Mouse (Mus musculus) spleen, adult 12 weeks (tissue): Measurements from ENCODE around the gene Rhcg.

Source experiments
- DNase-seq: peaks from one replicate; pipeline ENCODE4 v3.0.0; 2022; ENCODE audit warnings: low spot score

The Rhcg gene

DNA sequence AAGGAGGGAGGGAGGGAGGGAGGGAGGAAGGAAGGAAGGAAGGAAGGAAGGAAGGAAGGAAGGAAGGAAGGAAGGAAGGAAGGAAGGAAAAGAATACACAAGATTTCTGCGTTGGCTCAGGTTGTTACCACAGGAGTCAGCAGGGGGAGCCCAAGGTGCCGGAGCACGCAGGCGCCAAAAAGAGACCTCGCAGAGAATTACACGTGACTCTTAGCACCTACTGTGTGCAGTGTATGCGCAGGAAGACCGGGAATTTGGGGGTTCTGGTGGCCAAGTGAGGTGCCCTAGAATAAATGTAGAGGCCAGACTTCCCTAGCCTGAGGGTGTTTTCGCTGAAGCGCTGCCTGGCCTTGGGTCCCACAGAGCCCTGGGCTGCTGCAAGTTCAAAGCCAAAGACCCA is 64.8 kb downstream of the Rhcg start:
- DNase-seq: no peak

DNA sequence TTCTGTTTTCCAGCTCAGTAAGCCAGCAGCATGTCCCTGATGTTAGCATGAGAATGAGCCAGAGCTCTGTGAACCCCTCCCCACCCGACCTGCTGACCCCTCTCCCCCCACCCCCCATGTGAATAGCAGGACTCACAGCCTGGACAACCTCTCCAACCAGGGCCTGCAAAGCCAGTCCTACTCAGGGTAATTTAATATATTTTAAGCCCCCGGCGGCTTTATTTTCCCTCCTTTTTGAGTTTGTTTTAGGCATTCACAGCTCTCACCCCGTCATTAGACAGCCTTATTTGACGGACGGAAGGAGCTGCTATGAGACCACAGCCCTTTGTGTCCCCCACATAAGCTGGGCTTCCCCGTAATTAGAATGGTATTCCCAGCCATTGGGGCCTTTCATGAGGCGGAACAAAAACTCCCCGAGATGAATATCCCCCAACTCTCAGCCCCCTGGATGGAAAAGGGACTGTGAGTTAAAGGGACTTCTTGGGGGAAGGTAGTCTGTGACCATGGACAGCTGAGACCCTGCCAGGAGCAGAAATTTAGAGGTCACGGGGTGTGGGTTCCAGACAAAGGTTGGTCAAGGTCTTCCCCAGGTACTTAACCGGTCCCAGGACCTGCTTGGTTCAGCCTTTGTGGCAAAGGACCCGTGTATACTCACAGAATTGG is 68.4 kb downstream of the Rhcg start:
- no peak for DNase-seq

DNA sequence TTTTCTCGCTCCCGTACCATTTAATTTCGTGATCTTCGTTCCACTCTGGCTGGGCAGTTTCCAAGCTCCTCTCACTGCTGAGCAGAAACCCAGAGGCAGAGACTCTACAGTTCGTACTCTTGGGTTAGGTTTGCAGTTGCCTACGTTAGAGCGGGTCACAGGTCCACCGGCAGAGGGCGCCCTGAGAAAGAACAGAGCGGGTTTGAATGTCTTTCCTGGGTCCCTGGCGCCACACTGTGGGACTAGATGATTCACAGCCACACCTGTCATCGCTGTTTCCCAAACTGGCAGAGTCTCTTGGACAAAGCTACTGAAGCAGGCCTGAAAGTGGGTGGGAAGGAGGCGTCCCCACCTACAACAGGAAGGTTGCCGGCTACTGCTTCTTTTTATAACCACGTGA is 70.4 kb downstream of the Rhcg start:
- peak; percentile 26 for DNase-seq

DNA sequence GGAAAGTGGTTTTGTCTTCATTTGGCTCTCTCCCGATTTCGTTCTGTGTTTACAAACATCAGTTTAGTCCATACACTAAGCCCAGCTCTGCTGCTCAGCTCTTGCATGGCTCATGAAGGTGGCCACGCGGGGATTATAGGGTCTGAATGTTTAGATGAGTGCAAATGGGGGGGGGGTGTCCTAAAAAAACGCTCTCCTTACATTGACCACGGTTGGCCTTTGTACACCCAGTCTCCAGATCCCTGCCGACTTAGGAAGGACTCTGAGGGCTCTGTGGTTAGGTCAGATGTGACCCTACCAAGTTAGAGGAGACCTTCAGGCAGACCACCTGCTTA is 72.4 kb downstream of the Rhcg start:
- DNase-seq: no peak

DNA sequence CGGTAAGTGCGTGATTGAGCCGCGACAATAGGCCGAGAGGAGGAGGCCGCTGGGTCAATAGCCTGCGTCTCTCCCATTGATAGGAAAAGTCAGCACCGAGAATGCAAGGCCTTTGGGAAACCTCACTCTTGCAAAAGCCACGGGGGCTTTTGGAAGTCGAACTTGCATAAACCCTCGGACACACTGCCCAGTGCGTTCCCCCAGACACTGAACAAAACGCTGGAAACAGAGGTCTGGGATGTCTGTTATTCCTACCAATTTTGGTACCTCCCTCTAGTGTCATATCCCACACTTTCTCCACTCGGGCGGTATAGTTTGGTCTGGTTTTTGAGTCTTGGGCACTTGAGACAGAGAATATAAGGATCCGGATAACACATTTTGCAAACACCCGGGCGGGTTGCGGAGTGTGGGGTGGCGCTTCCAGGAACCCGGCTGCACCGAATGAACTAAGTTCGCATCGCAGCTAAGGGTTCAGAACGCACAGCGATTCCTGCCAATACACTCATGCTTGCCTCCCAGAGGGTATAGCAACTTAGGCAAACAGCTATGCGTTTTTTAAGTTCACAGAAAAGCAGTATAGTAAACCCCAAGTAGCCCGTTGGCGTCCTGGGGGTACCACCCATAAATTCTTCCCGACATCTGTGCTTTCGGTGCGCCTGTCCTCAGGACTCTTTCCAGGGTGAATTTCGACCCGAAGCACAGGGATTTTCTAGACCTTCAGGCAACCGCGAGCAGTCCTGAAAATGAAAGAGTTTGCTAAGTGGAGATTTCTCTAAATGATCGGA is 73.0 kb downstream of the Rhcg start:
- no peak for DNase-seq
